Mouse (Mus musculus) stomach, postnatal 0 days (tissue): Measurements from ENCODE around the gene Csnk1d. TPM values are rescaled to one million over a fixed set of nuclear protein-coding genes. Genes with fewer than 3 reads are reported as not detected.

Experiments used
- ATAC-seq: fragments of 200-750 bp; cut with Nextera tagmentation; 2 replicates; pipeline ENCODE4 v1.8.0; 2017; ENCODE audit not compliant: low FRiP score, low TSS enrichment
- DNase-seq: peaks from one replicate; pipeline ENCODE4 v3.0.0-alpha.2; 2016; ENCODE audit warnings: low spot score
- H3K27ac ChIP-seq: fragments of 300-500 bp; sonication (generic); replicated peaks from 2 replicates; pipeline ENCODE4 v1.5.1; 2014; ENCODE audit warnings: mild to moderate bottlenecking, control low read depth
- H3K27me3 ChIP-seq: fragments of 300-500 bp; sonication (generic); 2 replicates; pipeline ENCODE4 v1.6.1; 2014; ENCODE audit warnings: low read length; ENCODE audit not compliant: control insufficient read depth, insufficient read depth
- H3K36me3 ChIP-seq: fragments of 300-500 bp; sonication (generic); 2 replicates; pipeline ENCODE4 v1.6.1; 2014; ENCODE audit warnings: low read length, mixed read lengths; ENCODE audit not compliant: control insufficient read depth, insufficient read depth
- H3K4me1 ChIP-seq: fragments of 300-500 bp; sonication (generic); replicated peaks from 2 replicates; pipeline ENCODE4 v1.6.1; 2014; ENCODE audit warnings: antibody characterized with exemption; ENCODE audit not compliant: control insufficient read depth, insufficient read depth
- H3K4me2 ChIP-seq: fragments of 300-500 bp; sonication (generic); replicated peaks from 2 replicates; pipeline ENCODE4 v1.6.1; 2014; ENCODE audit warnings: low read depth, mild to moderate bottlenecking, control low read depth, moderate library complexity
- H3K4me3 ChIP-seq: fragments of 300-500 bp; sonication (generic); 2 replicates; pipeline ENCODE4 v1.5.1; 2014; ENCODE audit warnings: low read depth, low read length, control low read depth
- H3K9ac ChIP-seq: fragments of 300-500 bp; sonication (generic); 2 replicates; pipeline ENCODE4 v1.6.1; 2014; ENCODE audit warnings: mild to moderate bottlenecking, low read length, control low read depth, mixed read lengths
- H3K9me3 ChIP-seq: fragments of 300-500 bp; sonication (generic); 2 replicates; pipeline ENCODE4 v1.6.1; 2016; ENCODE audit warnings: low read length; ENCODE audit not compliant: control insufficient read depth
- CTCF ChIP-seq: IDR thresholded peaks from 2 replicates; pipeline ENCODE4 v1.5.1; 2016; ENCODE audit warnings: antibody characterized with exemption, low read depth, mild to moderate bottlenecking, moderate library complexity
- EP300 ChIP-seq: optimal IDR thresholded peaks from 2 replicates; pipeline ENCODE3; 2016; ENCODE audit warnings: antibody characterized with exemption
- WGBS: fragments of 180-500 bp; shearing (Covaris S2); extraction: QIAGEN DNeasy Blood & Tissue Kit; methylation state at CpG from one replicate; pipeline ENCODE4 v1.1.7; 2014; 5-methylcytosine and 5-hydroxymethylcytosine counted together
- polyA plus RNA-seq: library from polyadenylated mRNA; unstranded; fragments of >200 nt; fragmentation: Nextera tagmentation; extraction: Ambion mirVana; gene quantifications from 2 replicates; pipeline ENCODE4 v1.2.1, GENCODE M21; 2015

The Csnk1d gene
- polyA plus RNA-seq, 1 experiment from 2014 or later = 60.7 TPM

- peaks cover 12% of the 10 kb centered on the region; the same call in 1 of the 2 replicates for H3K4me1 ChIP-seq
- no peaks in the 10 kb centered on the region for H3K9me3 ChIP-seq
- WGBS = 48% methylated on average over 4 of the region's 4 CpGs
- H3K36me3 ChIP-seq = peaks cover 10% of the 10 kb centered on the region
- peak; percentile 64 for ATAC-seq
- H3K4me2 ChIP-seq = no peak overlapping the region
- no peak for TF ChIP-seq EP300
- no peak for TF ChIP-seq CTCF
- H3K27ac ChIP-seq = peak overlapping the region; percentile 59
- H3K9ac ChIP-seq = no peak overlapping the region
- no peak for DNase-seq
- H3K4me3 ChIP-seq = no peak overlapping the region
- H3K27me3 ChIP-seq = no peaks in the 10 kb centered on the region
These were observed 6.4 kb downstream of the Csnk1d start for GRCm38 (mm10) chr11:120984448-120985330.

- ATAC-seq (no peak), DNase-seq (no peak)
- H3K4me2 ChIP-seq = no peak overlapping the region
- no peaks in the 10 kb centered on the region for H3K9me3 ChIP-seq
- no peak overlapping the region for H3K9ac ChIP-seq
- peaks cover 11% of the 10 kb centered on the region for H3K36me3 ChIP-seq
- H3K27me3 ChIP-seq = no peaks in the 10 kb centered on the region
- H3K4me1 ChIP-seq = no peaks in the 10 kb centered on the region
- TF ChIP-seq CTCF = no peak
- TF ChIP-seq EP300 = no peak
- no peak overlapping the region for H3K27ac ChIP-seq
- no peak overlapping the region for H3K4me3 ChIP-seq
These were observed 8.7 kb downstream of the Csnk1d start for GRCm38 (mm10) chr11:120982459-120982858.

GRCm38 (mm10) chr11:120981661-120982060 is 9.5 kb downstream of the Csnk1d start:
- no peak overlapping the region for H3K4me2 ChIP-seq
- H3K4me1 ChIP-seq = no peaks in the 10 kb centered on the region
- no peak overlapping the region for H3K9ac ChIP-seq
- no peaks in the 10 kb centered on the region for H3K27me3 ChIP-seq
- H3K27ac ChIP-seq = no peak overlapping the region
- H3K36me3 ChIP-seq = peaks cover 13% of the 10 kb centered on the region
- DNase-seq (no peak), ATAC-seq (no peak)
- WGBS = 84% methylated on average over 4 of the region's 4 CpGs
- H3K4me3 ChIP-seq = no peak overlapping the region
- TF ChIP-seq CTCF (no peak), EP300 (no peak)
- no peaks in the 10 kb centered on the region for H3K9me3 ChIP-seq

- peak; percentile 71 for ATAC-seq
- H3K4me3 ChIP-seq = no peak overlapping the region
- WGBS = 68% methylated on average over 9 of the region's 9 CpGs
- no peaks in the 10 kb centered on the region for H3K27me3 ChIP-seq
- TF ChIP-seq CTCF = no peak
- TF ChIP-seq EP300 = no peak
- H3K36me3 ChIP-seq = peaks cover 8% of the 10 kb centered on the region
- H3K9ac ChIP-seq = no peak overlapping the region
- DNase-seq = peak; percentile 79
- no peaks in the 10 kb centered on the region for H3K4me1 ChIP-seq
- no peaks in the 10 kb centered on the region for H3K9me3 ChIP-seq
- no peak overlapping the region for H3K27ac ChIP-seq
- H3K4me2 ChIP-seq = no peak overlapping the region
These were observed 10.6 kb downstream of the Csnk1d start for GRCm38 (mm10) chr11:120980427-120981035.

- ATAC-seq = no peak
- Histone ChIP-seq H3K4me3 (no peak overlapping the region), H3K9me3 (no peaks in the 10 kb centered on the region), H3K4me2 (no peak overlapping the region), H3K27me3 (no peaks in the 10 kb centered on the region), H3K4me1 (no peaks in the 10 kb centered on the region), H3K36me3 (peaks cover 8% of the 10 kb centered on the region), H3K9ac (no peak overlapping the region), H3K27ac (no peak overlapping the region)
- TF ChIP-seq EP300 (no peak), CTCF (no peak)
- 67% methylated on average over 8 of the region's 8 CpGs for WGBS
- DNase-seq = no peak
These were observed 11.3 kb downstream of the Csnk1d start for GRCm38 (mm10) chr11:120979711-120980426.
